Mouse (Mus musculus): ENCODE results near the gene Gm9913. TPM values are rescaled to one million over a fixed set of nuclear protein-coding genes. Genes with fewer than 3 reads are reported as not detected.

Gm9913 gene
- total RNA-seq (2014; fragmentation: Nextera tagmentation) (not detected in 2 replicates), total RNA-seq (2017) (not detected in 2 replicates)

DNA sequence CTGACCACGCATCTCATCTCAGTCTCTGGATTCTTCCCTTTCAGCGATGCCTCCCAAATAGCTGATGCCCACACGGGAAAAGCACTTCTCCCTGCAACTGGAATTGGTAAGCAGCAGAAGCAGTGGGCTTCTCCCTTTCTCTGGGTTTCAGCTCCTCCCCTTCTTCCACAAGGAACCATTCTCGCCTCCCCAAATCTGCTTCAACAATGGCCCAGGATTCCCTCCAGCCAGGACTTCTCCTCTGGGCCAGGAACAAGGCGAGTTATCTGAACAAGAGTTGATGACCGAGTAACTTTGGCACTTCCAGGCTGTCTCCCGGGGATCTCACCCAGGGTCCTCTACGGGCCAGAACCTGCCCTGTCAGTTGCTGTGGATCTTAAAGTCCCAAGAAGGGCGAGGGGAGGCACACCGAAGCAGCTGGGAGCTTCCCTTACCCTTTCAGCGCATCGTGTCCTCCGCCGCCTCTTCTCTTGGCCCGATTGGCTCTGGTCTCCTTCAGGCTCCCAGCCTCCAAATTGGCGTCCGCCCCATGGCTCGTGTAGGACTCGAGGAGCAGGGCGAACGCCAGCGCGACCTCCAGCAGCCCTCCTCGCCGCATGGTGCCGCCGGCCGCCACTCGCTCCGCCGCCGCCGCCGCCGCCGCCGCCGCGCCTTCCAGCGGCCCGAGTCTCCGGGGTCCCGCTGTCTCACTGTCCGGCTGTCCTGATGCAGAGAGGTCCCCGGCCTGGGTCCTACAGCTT lies at the start of gene Gm9913:
Gene Gm9913 (plus strand): TSS at position 84 of the 740 bp plus-strand sequence.
- peak; percentile 40; the same call in 1 of the 2 replicates for ATAC-seq (replicated peaks; ENCODE audit: poor library complexity, severe bottlenecking)

DNA sequence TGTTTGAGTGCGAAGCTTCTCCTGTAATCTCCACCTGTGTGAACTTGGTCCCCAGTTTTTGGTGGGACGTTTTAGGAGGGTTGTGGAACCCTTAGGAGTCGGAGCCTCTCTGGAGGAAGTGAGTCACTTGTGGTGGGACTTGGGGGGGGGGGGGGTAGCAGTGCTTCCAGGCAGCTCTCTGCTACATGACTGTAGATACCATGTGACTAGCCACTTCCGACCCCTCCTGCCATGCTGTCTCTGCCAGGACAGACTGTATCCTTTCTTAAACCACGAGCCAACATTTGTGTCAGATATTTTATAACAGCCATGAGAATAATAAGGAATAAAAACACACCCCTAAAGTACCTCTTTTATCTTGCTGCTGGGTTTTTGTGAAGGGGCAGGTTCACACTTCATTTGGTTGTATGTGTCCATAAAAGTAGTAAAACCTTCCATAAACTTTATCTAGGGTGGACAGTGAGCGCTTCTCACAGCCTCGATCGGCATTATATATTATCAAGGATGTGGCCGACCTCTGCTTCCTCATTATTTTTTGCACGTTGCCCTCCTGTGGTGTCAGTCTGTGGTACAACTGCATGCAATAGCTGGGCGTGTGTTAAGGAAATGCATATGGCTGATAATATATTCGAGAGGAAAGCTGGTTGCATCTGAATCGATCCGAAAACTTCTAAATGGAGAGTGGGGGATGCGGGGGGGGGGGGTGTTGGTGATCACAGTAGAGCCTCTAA lies 48.7 kb upstream of the Gm9913 start:
- peak; percentile 93 for ATAC-seq (replicated peaks; ENCODE audit: poor library complexity, severe bottlenecking)

DNA sequence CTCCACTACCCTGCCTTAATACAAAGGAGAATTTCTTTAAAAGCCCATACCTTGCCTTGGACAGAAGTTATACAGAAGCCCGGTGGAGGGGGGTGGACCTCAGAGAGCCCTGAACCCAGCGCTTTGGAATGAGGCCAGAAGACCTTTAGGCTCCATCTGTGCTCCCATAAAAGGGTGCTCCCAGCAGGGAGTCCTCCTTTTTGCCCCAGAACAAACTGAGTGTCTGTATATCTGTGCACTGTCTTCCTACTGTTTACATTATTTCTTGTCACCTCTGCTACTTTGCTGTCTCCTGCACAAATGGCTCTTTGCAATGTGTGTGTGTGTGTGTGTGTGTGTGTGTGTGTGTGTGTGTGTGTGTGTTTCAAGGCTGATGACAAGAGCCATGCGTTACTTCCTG lies 45.8 kb upstream of the Gm9913 start:
- ATAC-seq (replicated peaks; ENCODE audit: poor library complexity, severe bottlenecking): no peak

DNA sequence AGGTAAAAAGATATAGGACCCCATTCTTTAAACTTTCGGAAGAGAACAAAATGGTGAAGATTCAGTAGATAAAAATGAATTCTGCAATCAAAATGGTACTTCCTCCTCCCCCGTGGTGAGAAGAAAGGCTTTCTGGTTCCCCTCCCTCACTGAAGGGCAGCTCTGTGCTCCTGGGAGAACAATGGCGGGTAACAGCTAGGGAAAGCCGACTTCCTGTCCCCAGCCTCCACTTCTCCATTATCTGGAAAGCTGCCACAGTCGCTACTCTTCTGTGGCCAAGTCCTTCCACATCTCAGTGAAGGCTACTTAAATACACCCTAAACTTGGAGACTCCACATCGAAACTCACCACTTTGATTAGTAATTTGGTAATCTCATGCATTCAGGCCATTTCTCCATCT lies 40.9 kb upstream of the Gm9913 start:
- peak; percentile 50 for ATAC-seq (replicated peaks; ENCODE audit: poor library complexity, severe bottlenecking)

DNA sequence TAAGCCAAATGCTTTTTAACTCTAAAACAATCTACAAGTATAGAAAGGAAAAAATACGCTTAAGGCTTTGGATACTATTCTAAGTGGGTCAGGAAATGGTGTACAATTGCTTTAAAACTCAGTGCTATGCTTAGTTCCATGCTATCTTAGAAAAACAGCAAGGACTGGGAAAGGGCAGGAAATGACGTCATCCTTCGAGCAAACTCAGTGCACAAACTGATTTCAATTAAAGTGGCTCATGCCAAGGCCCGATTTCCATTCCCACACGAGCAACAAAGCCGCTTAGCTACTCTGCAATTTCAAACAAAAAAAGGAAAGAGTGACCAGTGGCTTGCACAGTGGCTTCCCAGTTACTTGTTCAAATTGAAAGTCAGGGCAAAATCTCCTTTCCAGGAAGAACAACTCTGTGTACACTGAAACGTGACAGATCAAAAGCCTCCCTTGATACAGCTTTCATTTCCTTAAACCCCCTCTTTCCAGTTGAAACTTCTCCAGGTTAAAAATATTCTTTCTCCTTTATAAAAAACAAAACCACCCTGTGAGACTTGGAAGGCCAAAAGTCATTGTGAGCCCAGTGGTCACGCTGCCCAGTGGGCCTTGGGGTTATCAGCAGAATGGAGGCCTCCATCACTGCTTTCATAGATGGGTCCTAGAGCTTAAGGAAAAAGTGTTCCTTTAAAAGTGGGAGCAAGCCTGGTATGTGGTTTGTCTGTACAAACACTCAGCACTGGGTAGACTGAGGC lies 34.2 kb upstream of the Gm9913 start:
- peak; percentile 35 for ATAC-seq (replicated peaks; ENCODE audit: poor library complexity, severe bottlenecking)

DNA sequence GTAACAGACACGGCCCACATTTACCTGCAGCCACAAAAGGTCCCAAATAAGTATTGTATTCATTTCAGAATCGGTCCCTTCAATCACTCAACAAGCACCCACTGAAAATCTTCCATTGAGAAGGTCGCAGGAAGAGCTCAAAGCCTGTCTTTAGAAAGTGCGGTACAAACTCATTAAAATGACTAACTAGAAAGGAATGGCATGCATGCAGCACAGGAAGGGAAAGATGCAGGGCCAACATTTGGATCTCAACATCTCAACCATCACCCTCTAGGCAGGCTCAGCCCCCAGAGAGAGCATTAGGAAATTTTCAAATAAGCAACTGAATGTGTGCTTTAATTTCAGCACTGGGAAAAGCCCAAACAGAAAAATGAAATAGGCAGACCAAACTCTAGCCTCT lies 33.2 kb upstream of the Gm9913 start:
- ATAC-seq (replicated peaks; ENCODE audit: poor library complexity, severe bottlenecking): no peak

DNA sequence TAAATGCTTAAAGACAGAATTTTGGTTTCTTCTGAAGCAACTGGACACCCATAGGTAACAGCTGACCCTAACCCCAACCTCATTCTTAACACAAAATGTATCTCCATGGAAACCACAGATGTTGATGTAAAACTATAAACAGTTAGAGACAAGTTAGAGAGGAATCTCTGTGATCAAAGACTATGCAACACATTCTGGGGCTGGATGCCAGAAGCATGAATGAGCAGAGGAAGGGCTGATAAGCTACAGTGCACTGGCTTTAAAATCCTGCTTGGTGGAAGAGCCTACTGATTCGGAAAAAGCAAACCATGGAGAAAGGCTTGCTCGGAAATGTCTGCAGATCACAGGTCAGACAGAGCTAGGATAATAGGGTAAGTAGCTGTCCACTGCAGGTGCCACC lies 31.7 kb upstream of the Gm9913 start:
- ATAC-seq (replicated peaks; ENCODE audit: poor library complexity, severe bottlenecking): no peak

DNA sequence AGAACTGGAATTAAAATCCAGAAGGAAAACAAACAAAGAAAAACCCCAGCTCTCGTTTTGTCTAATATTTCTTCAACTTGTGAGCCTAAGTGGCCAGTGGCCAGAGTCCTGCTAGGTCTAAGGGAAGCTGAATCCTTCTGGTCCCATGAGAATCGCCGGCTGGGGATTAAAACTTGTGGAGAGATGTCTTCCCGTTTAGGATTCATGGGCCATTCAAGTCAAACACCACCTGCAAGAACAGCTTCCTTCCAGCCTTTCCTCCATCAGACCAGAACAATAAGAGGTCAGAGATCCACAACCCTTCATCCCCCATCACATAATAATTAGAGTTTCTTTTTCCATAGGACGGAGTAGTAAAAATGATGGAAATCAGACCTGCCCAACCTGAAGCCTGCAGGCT lies 30.2 kb upstream of the Gm9913 start:
- ATAC-seq (replicated peaks; ENCODE audit: poor library complexity, severe bottlenecking): no peak

DNA sequence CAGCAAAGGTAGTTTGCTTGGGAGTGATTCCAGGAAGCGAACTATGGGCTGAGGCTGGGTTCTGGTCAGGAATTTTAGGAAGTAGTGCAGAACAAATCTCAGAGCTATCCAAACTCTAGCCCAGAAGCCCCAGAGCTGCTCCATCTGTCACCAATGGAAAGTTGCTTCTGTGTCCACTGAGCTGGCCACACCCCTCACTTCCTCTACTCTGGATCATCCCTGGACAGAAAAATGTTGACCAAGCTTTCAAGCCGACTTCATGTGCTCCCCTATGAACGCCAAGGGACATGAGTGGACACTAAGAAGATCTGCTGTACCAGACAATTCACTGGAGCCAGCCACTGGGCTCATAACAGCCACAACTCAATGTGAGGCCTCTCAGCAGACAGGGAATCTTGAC lies 28.7 kb upstream of the Gm9913 start:
- no peak for ATAC-seq (replicated peaks; ENCODE audit: poor library complexity, severe bottlenecking)

DNA sequence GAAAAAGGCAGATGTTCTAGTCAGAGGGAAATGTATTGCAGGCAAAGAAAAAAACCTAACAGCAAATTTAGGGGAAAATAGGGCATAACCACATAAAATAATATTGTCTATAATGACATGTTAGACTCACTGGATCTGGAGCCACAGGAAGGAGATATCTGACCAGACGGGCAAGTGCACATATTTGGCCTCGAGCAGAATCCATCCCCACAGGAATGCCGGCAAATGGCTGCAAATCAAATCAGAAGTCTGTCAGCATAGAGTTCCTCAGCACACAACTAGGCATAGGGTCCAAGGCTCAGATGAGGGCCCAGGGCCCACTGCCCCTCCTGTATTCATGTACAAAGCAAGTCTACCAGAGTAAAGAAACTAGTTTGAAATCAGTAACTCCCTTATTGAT lies 27.5 kb upstream of the Gm9913 start:
- ATAC-seq (replicated peaks; ENCODE audit: poor library complexity, severe bottlenecking): no peak

DNA sequence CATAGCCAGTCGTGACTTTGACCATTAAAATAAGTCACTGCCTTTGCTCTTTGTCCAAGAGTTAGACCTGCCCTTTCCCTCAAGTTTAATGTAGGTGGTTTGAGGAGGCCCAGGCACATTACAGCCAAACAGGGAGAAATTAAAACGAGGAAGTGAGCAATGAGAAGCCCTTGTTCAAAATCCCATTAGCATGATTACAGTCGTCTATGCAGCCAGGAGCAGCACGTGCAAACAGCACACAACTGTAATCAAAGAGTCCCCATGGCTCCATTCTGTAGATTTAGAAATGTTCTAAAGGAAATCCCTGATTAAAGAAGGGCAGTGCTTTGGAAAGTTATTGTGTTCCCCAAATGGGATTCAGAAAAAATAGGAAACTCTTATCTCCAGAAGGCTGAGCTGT lies 26.2 kb upstream of the Gm9913 start:
- ATAC-seq (replicated peaks; ENCODE audit: poor library complexity, severe bottlenecking): no peak

DNA sequence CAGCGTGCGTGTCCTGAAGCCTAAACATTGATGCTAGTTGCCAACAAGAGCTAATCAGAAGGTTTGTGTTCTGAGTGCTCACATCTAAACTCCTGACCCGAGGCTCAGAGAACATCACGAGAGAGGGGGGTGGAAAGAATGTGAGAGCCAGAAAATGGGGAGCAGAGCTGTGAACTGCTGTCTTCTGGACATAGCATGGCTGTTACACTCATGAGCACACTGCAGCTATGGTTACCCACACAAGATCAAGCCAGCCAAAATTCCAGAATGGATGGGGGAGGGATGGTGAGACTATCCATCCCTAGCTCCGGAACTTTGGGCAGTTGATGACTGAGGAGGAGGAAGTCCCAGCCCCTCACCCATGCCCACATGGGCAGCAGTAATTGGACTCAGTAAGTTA lies 24.8 kb upstream of the Gm9913 start:
- ATAC-seq (replicated peaks; ENCODE audit: poor library complexity, severe bottlenecking): no peak

DNA sequence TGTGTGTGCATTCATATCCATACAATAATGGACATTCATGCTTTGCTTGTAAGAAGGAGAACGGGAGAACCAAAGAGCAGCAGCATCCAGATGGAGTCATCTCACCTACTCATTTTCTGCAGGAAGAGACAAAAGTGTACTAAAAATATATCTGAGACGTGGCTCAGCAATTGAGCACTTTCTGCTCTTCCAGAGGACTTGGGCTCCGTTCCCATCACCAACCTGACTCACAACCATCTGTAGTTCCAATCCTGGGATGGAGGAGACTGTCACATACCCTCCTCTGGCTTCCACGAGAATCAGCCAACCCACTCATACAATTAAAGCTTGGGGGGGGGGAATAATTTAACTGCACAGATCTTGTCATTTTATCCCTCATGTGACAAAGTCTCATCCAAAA lies 23.8 kb upstream of the Gm9913 start:
- no peak for ATAC-seq (replicated peaks; ENCODE audit: poor library complexity, severe bottlenecking)

DNA sequence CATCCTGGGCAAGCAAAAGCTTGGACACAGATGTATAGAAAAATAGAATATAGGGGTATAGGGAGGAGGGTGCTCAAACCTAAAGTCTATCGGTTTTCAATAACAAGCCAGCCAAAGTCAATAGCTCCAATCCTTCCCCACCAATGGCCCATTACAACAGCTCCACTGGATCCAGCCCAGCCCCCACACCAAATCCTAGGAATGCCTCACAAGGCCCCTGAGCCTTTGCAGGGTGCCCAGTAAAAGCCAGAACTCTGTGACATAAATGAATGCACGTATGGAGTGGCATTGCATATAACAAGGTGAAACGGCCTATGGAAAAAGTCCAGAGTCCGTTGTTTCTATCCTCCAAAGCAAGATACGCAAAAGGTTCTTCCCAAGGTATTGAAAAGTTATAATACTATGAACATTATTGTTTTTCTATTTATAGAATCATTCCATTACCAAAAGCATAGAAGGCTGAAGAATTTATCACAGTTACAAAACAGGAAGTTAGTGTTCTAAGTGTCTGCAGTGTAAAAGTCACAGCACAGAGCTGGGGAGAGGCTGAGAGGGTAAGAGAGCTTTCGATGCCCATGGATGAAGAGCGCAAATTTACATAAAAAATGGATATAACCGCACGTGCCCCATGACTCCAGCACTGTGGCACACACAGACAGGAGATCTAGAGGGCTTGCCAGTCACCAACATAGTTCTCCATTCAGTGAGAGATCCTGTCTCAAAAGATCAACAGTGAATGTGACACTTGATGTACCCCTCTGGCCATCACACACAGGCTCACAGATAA lies 23.2 kb upstream of the Gm9913 start:
- peak; percentile 35; the same call in 1 of the 2 replicates for ATAC-seq (replicated peaks; ENCODE audit: poor library complexity, severe bottlenecking)

DNA sequence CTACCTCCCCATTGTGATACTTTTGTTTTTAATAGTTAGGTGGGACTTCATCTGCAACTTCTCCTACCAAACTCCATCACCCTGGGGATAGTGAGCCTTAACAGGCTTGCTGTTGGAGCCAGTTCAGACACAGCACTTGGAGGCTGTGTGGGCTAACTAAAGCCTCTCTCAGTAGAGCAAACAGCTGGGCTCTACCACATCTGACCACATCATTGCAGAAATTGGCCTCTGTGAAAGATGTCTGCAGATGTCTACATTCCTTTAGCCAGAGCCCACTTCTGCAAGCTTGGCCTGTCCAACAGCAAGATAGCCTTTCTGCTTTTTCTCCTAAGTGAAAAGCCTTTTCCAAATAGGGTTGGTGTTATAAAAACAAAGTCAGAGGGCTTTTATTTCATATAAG lies 20.7 kb upstream of the Gm9913 start:
- no peak for ATAC-seq (replicated peaks; ENCODE audit: poor library complexity, severe bottlenecking)

DNA sequence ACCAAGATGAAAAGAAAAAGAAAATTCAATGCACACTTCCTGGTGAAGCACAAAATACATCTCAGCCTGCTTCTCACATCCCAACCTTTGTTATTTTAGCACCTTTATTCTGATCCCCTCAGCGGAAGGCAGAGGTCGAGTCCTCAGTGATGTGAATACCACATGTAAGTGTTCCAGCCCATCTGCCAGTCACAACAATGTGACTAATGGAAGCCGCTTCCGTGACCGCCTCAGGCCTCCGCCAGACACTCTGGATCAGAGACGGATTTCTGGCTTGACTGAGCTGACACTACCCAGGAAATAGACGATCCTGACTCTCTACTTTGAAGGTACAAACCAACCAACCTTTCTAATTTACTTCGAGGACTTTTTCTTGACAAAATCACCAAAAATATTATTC lies 20.0 kb upstream of the Gm9913 start:
- ATAC-seq (replicated peaks; ENCODE audit: poor library complexity, severe bottlenecking): no peak

DNA sequence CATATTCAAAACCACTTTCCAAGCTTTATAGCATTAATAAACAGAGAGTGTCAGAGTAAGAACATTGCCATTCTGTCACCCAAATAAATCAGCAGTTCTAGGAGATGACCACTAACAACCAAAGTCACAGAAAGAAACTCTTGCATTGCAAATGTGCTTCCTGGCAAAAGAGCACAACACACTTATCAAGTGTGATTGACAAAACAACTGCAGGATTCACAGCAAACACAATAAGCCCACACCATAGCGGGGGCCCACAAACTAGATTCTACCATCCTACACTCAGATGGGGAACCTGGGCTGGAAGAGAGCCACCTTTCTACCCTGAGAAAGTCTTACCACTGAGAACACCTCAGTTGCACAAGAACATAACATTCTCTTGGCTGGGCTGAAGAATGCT lies 14.9 kb upstream of the Gm9913 start:
- no peak for ATAC-seq (replicated peaks; ENCODE audit: poor library complexity, severe bottlenecking)

DNA sequence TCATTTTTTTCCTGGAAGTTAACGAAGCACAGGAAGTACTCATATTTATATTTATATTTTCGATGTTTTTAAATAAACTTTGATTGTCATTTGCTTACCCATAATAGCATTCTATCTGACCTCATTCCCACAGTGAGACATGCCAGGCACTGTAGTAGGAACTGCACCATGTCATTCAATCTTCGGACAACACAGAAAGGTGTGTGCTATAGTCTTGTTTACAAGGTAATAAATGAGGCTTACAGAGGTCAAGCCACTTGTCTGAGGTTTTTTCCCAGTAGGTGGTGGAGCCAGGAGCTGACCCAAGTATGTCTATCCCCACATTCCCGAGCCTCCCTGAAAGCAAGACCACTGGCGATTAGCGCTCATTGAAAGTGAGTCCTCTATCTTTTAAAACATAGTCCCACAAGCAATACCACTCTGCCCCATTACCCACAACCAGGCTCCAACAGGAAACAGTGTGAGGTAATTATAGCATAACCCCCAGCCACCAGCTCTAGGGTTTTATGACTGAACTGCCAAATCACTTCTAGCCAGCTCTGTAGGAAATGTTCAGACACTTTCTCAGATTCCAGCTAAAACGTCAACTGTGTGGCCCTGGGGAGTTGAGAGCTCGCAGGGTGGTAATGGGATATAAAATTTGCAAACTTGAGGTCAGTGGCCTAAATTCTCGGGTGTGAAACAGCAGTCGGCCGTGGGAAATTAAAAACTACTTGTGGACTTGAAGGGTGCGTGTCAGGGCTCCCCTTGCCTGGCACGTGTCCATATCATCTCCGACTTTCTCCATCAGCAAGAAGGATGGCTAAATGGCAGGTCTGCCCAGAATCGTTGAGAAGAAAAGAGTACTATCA lies 12.6 kb upstream of the Gm9913 start:
- ATAC-seq (replicated peaks; ENCODE audit: poor library complexity, severe bottlenecking): peak; percentile 74

DNA sequence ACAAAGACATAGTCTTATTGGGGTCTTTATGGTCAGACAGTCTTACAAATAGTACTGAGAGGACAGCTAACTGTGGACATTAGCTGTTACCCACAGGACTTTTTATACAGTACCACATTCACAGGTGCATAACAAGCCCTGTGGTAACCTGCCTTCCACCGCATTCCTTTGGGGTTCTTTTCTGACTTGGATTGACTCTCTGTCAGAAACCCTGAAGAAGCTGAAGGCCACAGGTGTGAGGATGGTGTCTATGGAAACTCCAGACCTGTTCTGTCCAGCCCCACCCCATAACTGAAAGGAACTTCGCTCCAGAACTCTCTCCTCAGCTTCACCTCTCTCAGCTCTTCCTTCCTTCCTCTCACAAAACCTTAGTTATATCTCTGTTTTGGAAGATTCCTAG lies 10.6 kb upstream of the Gm9913 start:
- ATAC-seq (replicated peaks; ENCODE audit: poor library complexity, severe bottlenecking): no peak
